Mouse (Mus musculus): ENCODE results near the gene Speg.

Gene Speg

GRCm38 (mm10) chr1:75442171-75442570 lies 67.1 kb downstream of the Speg start:
- DNase-seq (ENCODE audit: low read depth, low spot score), result no peak

GRCm38 (mm10) chr1:75442811-75443210 lies 67.7 kb downstream of the Speg start:
- DNase-seq (ENCODE audit: low read depth, low spot score), result no peak

GRCm38 (mm10) chr1:75443247-75444024 lies 68.3 kb downstream of the Speg start:
- no peak for DNase-seq (ENCODE audit: low read depth, low spot score)

- no peak for DNase-seq (ENCODE audit: low read depth, low spot score)
Observed at GRCm38 (mm10) chr1:75444208-75444607, 69.1 kb downstream of the Speg start.

- DNase-seq (ENCODE audit: low read depth, low spot score), result no peak
Observed at GRCm38 (mm10) chr1:75445141-75445701, 70.1 kb downstream of the Speg start.

- peak; percentile 86 for DNase-seq (ENCODE audit: low read depth, low spot score)
Observed at GRCm38 (mm10) chr1:75445751-75446611, 70.9 kb downstream of the Speg start.

- no peak for DNase-seq (ENCODE audit: low read depth, low spot score)
Observed at GRCm38 (mm10) chr1:75446656-75447055, 71.6 kb downstream of the Speg start.

GRCm38 (mm10) chr1:75447265-75448051 lies 72.4 kb downstream of the Speg start:
- DNase-seq (ENCODE audit: low read depth, low spot score), result no peak

- DNase-seq (ENCODE audit: low read depth, low spot score), result no peak
Observed at GRCm38 (mm10) chr1:75448052-75448431, 72.9 kb downstream of the Speg start.

GRCm38 (mm10) chr1:75448937-75449336 lies 73.8 kb downstream of the Speg start:
- DNase-seq (ENCODE audit: low read depth, low spot score), result no peak

GRCm38 (mm10) chr1:75449377-75450135 lies 74.5 kb downstream of the Speg start:
- no peak for DNase-seq (ENCODE audit: low read depth, low spot score)

GRCm38 (mm10) chr1:75450314-75451005 lies 75.4 kb downstream of the Speg start, which contains the start of gene Asic4:
TSS of gene Asic4 (plus strand) at chr1:75450436.
- DNase-seq (ENCODE audit: low read depth, low spot score), result no peak

GRCm38 (mm10) chr1:75451900-75452299 lies 76.8 kb downstream of the Speg start:
- DNase-seq (ENCODE audit: low read depth, low spot score), result no peak

- DNase-seq (ENCODE audit: low read depth, low spot score), result no peak
Observed at GRCm38 (mm10) chr1:75455433-75455832, 80.3 kb downstream of the Speg start.

GRCm38 (mm10) chr1:75455948-75456347 lies 80.9 kb downstream of the Speg start:
- DNase-seq (ENCODE audit: low read depth, low spot score), result no peak

- DNase-seq (ENCODE audit: low read depth, low spot score), result peak; percentile 30
Observed at GRCm38 (mm10) chr1:75456746-75457564, 81.9 kb downstream of the Speg start.

GRCm38 (mm10) chr1:75457710-75458024 lies 82.6 kb downstream of the Speg start:
- DNase-seq (ENCODE audit: low read depth, low spot score), result no peak

- DNase-seq (ENCODE audit: low read depth, low spot score), result no peak
Observed at GRCm38 (mm10) chr1:75458025-75458788, 83.1 kb downstream of the Speg start.
